Mouse (Mus musculus) cerebellum, adult 2 months (tissue): ENCODE results near the gene Sik3.

Experiments used
- CTCF ChIP-seq: fragments of 200-500 bp; IDR thresholded peaks from 2 replicates; pipeline ENCODE4 v1.5.1; 2011; ENCODE audit warnings: low read depth, mild to moderate bottlenecking, control low read depth, low read length, moderate library complexity, borderline replicate concordance; ENCODE audit not compliant: insufficient read depth
- POLR2A ChIP-seq: fragments of 200-500 bp; IDR thresholded peaks from 2 replicates; pipeline ENCODE4 v1.6.1; 2011; ENCODE audit warnings: low read length, control low read depth, borderline replicate concordance; ENCODE audit not compliant: insufficient read depth

GRCm38 (mm10) chr9:46256177-46256576 is 243.6 kb downstream of the Sik3 start:
- TF ChIP-seq POLR2A (no peak), CTCF (no peak)
